Mouse (Mus musculus) MEL (cell line): Measurements from ENCODE around the gene Pde4dip.

ENCODE experiments used
- CTCF ChIP-seq, 3 experiments: IDR thresholded peaks in 2 of 3; conservative IDR thresholded peaks in 1 of 3; 2 replicates each; pipeline ENCODE4 v1.5.1; 2011 to 2012; ENCODE audit warnings: low read length in 3 of 3, low read depth in 2 of 3, mild to moderate bottlenecking in 2 of 3, improper control_type of control experiment in 1 of 3, inconsistent platforms in 1 of 3, mixed read lengths in 1 of 3, moderate library complexity in 1 of 3; ENCODE audit not compliant: control insufficient read depth in 1 of 3, insufficient read depth in 1 of 3, poor library complexity in 1 of 3, severe bottlenecking in 1 of 3
- E2F4 ChIP-seq: IDR thresholded peaks from 2 replicates; pipeline ENCODE4 v1.6.1; 2011; ENCODE audit warnings: low read depth, low read length, improper control_type of control experiment, borderline replicate concordance
- ELF1 ChIP-seq: IDR thresholded peaks from 2 replicates; pipeline ENCODE4 v1.6.1; 2014; ENCODE audit warnings: low read depth, mild to moderate bottlenecking, inconsistent platforms, low read length, improper control_type of control experiment, moderate library complexity
- EP300 ChIP-seq, 2 experiments: IDR thresholded peaks; 2 replicates each; pipeline ENCODE4 v1.6.1; 2011; ENCODE audit warnings: improper control_type of control experiment in 2 of 2, low read length in 2 of 2, low read depth in 1 of 2, mild to moderate bottlenecking in 1 of 2
- MEF2A ChIP-seq: IDR thresholded peaks from 2 replicates; pipeline ENCODE4 v1.6.1; 2014; ENCODE audit warnings: low read depth, mild to moderate bottlenecking, inconsistent platforms, low read length, improper control_type of control experiment; ENCODE audit not compliant: poor library complexity, insufficient replicate concordance, severe bottlenecking; ENCODE audit errors: extremely low read depth
- MXI1 ChIP-seq: IDR thresholded peaks from 2 replicates; pipeline ENCODE4 v1.6.1; 2011; ENCODE audit warnings: mild to moderate bottlenecking, low read depth, low read length, improper control_type of control experiment
- POLR2A ChIP-seq, 2 experiments: IDR thresholded peaks; 2 replicates each; pipeline ENCODE4 v1.6.1; 2011 to 2012; ENCODE audit warnings: low read length in 2 of 2, mild to moderate bottlenecking in 2 of 2, control low read depth in 1 of 2, improper control_type of control experiment in 1 of 2, low read depth in 1 of 2, moderate library complexity in 1 of 2; ENCODE audit not compliant: control insufficient read depth in 1 of 2, insufficient read depth in 1 of 2, poor library complexity in 1 of 2
- POLR2AphosphoS5 ChIP-seq: IDR thresholded peaks from 2 replicates; pipeline ENCODE4 v1.6.1; 2012; ENCODE audit warnings: low read depth, borderline replicate concordance, mild to moderate bottlenecking, inconsistent platforms, low read length, moderate library complexity, mixed read lengths
- SMC3 ChIP-seq: IDR thresholded peaks from 2 replicates; pipeline ENCODE4 v1.6.1; 2011; ENCODE audit warnings: low read depth, low read length, improper control_type of control experiment
- TAL1 ChIP-seq: IDR thresholded peaks from 2 replicates; pipeline ENCODE4 v1.6.1; 2012; ENCODE audit warnings: mild to moderate bottlenecking, inconsistent platforms, low read length, moderate library complexity, mixed read lengths
- TBP ChIP-seq: IDR thresholded peaks from 2 replicates; pipeline ENCODE4 v1.8.0; 2011; ENCODE audit warnings: low read depth, low read length, improper control_type of control experiment
- TCF12 ChIP-seq: IDR thresholded peaks from 2 replicates; pipeline ENCODE4 v1.6.1; 2014; ENCODE audit warnings: low read depth, mild to moderate bottlenecking, inconsistent platforms, low read length, improper control_type of control experiment, moderate library complexity

GRCm38 (mm10) chr3:97930787-97931158 is 42.3 kb upstream of the Pde4dip start:
- no peak for TF ChIP-seq TCF12
- TF ChIP-seq EP300 (IDR thresholded peaks at IDR 0.05; ENCODE audit: low read depth in 1 of 2, low read length in 2 of 2) = no peak
- TF ChIP-seq ELF1 = no peak
- no peak for TF ChIP-seq TBP
- no peak for TF ChIP-seq TAL1
- TF ChIP-seq POLR2A (IDR thresholded peaks at IDR 0.05; ENCODE audit: control insufficient read depth in 1 of 2, insufficient read depth in 1 of 2, low read depth in 1 of 2, low read length in 2 of 2, poor library complexity in 1 of 2) = no peak
- no peak for TF ChIP-seq E2F4
- no peak for TF ChIP-seq CTCF (IDR thresholded peaks at IDR 0.05 in 2 of 3, conservative IDR thresholded peaks at IDR 0.05 in 1 of 3; ENCODE audit: control insufficient read depth in 1 of 3, insufficient read depth in 1 of 3, low read depth in 2 of 3, low read length in 3 of 3, poor library complexity in 1 of 3, severe bottlenecking in 1 of 3)
- no peak for TF ChIP-seq SMC3
- no peak for TF ChIP-seq MEF2A
- 0 out of 2 replicates have a peak, but pooled peaks have one; percentile 3 for TF ChIP-seq MXI1
- no peak for TF ChIP-seq POLR2AphosphoS5
